Mouse (Mus musculus) cortical plate, adult 2 months (tissue): ENCODE results near the gene Casz1.

Experiments
- CTCF ChIP-seq: fragments of 200-500 bp; IDR thresholded peaks from 2 replicates; pipeline ENCODE4 v1.5.1; 2011; ENCODE audit warnings: mild to moderate bottlenecking, control low read depth, low read length; ENCODE audit not compliant: insufficient read depth; ENCODE audit errors: extremely low read depth
- POLR2A ChIP-seq: fragments of 200-500 bp; IDR thresholded peaks from 2 replicates; pipeline ENCODE4 v1.6.1; 2011; ENCODE audit warnings: mild to moderate bottlenecking, low read length, control low read depth; ENCODE audit not compliant: insufficient read depth; ENCODE audit errors: extremely low read depth

- TF ChIP-seq CTCF (no peak), POLR2A (no peak)
Observed at GRCm38 (mm10) chr4:148795038-148795437, 9.2 kb upstream of the Casz1 start.
